Mouse (Mus musculus) heart, embryonic 14.5 days (tissue): ENCODE results near the gene Gm10985. TPM values are rescaled to one million over a fixed set of nuclear protein-coding genes. Genes with fewer than 3 reads are reported as not detected.

Experiments used
- ATAC-seq: fragments of 200-750 bp; cut with Nextera tagmentation; 2 replicates; pipeline ENCODE4 v1.8.0; 2017; ENCODE audit warnings: low read depth, moderate TSS enrichment; ENCODE audit not compliant: insufficient number of reproducible peaks, insufficient read depth, low FRiP score
- H3K27ac ChIP-seq, 2 experiments: fragments of 200-500 bp in 1 of 2; fragments of 300-500 bp in 1 of 2; sonication (generic) in 1 of 2; replicated peaks in 1 of 2; 2 replicates each; pipeline ENCODE4 v1.5.1; 2012 to 2014; ENCODE audit warnings: low read depth in 2 of 2, low read length in 2 of 2, control low read depth in 1 of 2, mild to moderate bottlenecking in 1 of 2, mixed read lengths in 1 of 2; ENCODE audit not compliant: control insufficient read depth in 1 of 2, insufficient read depth in 1 of 2
- H3K27me3 ChIP-seq: fragments of 300-500 bp; sonication (generic); 2 replicates; pipeline ENCODE4 v1.6.1; 2014; ENCODE audit warnings: mild to moderate bottlenecking, low read length, control low read depth; ENCODE audit not compliant: control insufficient read depth, insufficient read depth
- H3K36me3 ChIP-seq: fragments of 300-500 bp; sonication (generic); 2 replicates; pipeline ENCODE4 v1.6.1; 2014; ENCODE audit warnings: mild to moderate bottlenecking, control low read depth, low read length, mixed read lengths; ENCODE audit not compliant: control insufficient read depth, insufficient read depth
- H3K4me1 ChIP-seq, 2 experiments: fragments of 200-500 bp in 1 of 2; fragments of 300-500 bp in 1 of 2; sonication (generic) in 1 of 2; 2 replicates each; pipeline ENCODE4 v1.6.1; 2012 to 2014; ENCODE audit warnings: low read length in 2 of 2, control low read depth in 1 of 2, mixed read lengths in 1 of 2; ENCODE audit not compliant: control insufficient read depth in 2 of 2, insufficient read depth in 2 of 2
- H3K4me2 ChIP-seq: fragments of 300-500 bp; sonication (generic); 2 replicates; pipeline ENCODE4 v1.6.1; 2014; ENCODE audit warnings: mild to moderate bottlenecking, low read length
- H3K4me3 ChIP-seq, 2 experiments: fragments of 200-500 bp in 1 of 2; fragments of 300-500 bp in 1 of 2; sonication (generic) in 1 of 2; 2 replicates each; pipeline ENCODE4 v1.5.1; 2012 to 2014; ENCODE audit warnings: low read length in 2 of 2, mild to moderate bottlenecking in 2 of 2, control low read depth in 1 of 2, low read depth in 1 of 2, moderate library complexity in 1 of 2; ENCODE audit not compliant: control insufficient read depth in 1 of 2, insufficient read depth in 1 of 2
- H3K9ac ChIP-seq: fragments of 300-500 bp; sonication (generic); 2 replicates; pipeline ENCODE4 v1.6.1; 2014; ENCODE audit warnings: mild to moderate bottlenecking, low read length
- H3K9me3 ChIP-seq: fragments of 300-500 bp; sonication (generic); 2 replicates; pipeline ENCODE4 v1.6.1; 2016; ENCODE audit warnings: low read length, control low read depth; ENCODE audit not compliant: control insufficient read depth
- WGBS: fragments of 180-500 bp; shearing (Covaris S2); extraction: QIAGEN DNeasy Blood & Tissue Kit; methylation state at CpG from one replicate; pipeline ENCODE4 v1.1.7; 2014; 5-methylcytosine and 5-hydroxymethylcytosine counted together
- polyA plus RNA-seq: library from polyadenylated mRNA; unstranded; fragments of >200 nt; fragmentation: Nextera tagmentation; extraction: Ambion mirVana; gene quantifications from 2 replicates; pipeline ENCODE4 v1.2.1, GENCODE M21; 2014

Gene Gm10985
- polyA plus RNA-seq, 1 experiment from 2014 or later = not detected

- Histone ChIP-seq H3K4me3 (no peak overlapping the region), H3K4me2 (no peak overlapping the region), H3K27me3 (no peaks in the 10 kb centered on the region), H3K27ac (no peak overlapping the region), H3K9me3 (no peaks in the 10 kb centered on the region), H3K36me3 (peaks cover 34% of the 10 kb centered on the region), H3K9ac (no peak overlapping the region), H3K4me1 (no peaks in the 10 kb centered on the region)
- 86% methylated on average over 4 of the region's 4 CpGs for WGBS
- ATAC-seq = no peak
Observed at GRCm38 (mm10) chr3:53854261-53854660, 9.4 kb downstream of the Gm10985 start.

DNA sequence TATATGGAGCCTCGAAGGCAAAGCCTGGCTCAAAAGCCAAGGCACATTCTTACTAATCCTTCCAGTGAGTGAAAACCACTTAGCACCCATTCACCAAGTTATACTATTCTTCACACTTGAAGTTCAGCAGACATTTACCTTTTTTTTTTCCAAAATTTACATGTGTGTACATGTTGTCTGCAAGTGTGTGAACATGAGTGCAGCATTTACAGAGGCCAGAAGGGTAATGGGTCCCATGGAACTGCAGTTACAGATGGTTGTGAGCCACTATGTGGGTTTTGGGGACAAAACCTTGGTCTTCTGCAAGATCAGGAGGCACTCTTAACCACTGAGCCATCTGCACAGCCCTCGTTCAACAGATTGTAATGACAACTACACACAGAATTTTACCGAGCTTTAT, 9.9 kb downstream of the Gm10985 start:
- no peak overlapping the region for H3K4me3 ChIP-seq
- H3K4me1 ChIP-seq = no peaks in the 10 kb centered on the region
- H3K27ac ChIP-seq = no peak overlapping the region
- no peak overlapping the region for H3K4me2 ChIP-seq
- no peak overlapping the region for H3K9ac ChIP-seq
- peaks cover 40% of the 10 kb centered on the region for H3K36me3 ChIP-seq
- H3K9me3 ChIP-seq = no peaks in the 10 kb centered on the region
- ATAC-seq = no peak
- no peaks in the 10 kb centered on the region for H3K27me3 ChIP-seq
- WGBS = 85% methylated on average over 3 of the region's 3 CpGs

- Histone ChIP-seq H3K27me3 (no peaks in the 10 kb centered on the region), H3K36me3 (peaks cover 30% of the 10 kb centered on the region), H3K9ac (peak within 1 kb of the TSS; percentile 88), H3K4me3 (peak within 1 kb of the TSS; percentile 91 to 98), H3K27ac (peak within 1 kb of the TSS; percentile 48 to 70; a peak in 2 of 4 replicates), H3K9me3 (no peaks in the 10 kb centered on the region), H3K4me1 (peaks cover 3 to 6% of the 10 kb centered on the region in 2 experiments; a peak in 3 of 4 replicates), H3K4me2 (peak within 1 kb of the TSS; percentile 83)
- ATAC-seq = peak; percentile 98
- WGBS = under 1% methylated on average over 58 of the region's 58 CpGs
Observed at GRCm38 (mm10) chr3:53863383-53864220, 18.7 kb downstream of the Gm10985 start, which contains the start of gene Ufm1. Gene Ufm1, minus strand, starts transcription at chr3:53863830.

- 83% methylated on average over 3 of the region's 4 CpGs for WGBS
- Histone ChIP-seq H3K27me3 (no peaks in the 10 kb centered on the region), H3K9me3 (no peaks in the 10 kb centered on the region), H3K36me3 (no peaks in the 10 kb centered on the region), H3K4me2 (no peak overlapping the region), H3K4me1 (no peaks in the 10 kb centered on the region), H3K9ac (no peak overlapping the region), H3K4me3 (no peak overlapping the region), H3K27ac (no peak overlapping the region)
- ATAC-seq = no peak
Observed at GRCm38 (mm10) chr3:53868212-53868611, 23.3 kb downstream of the Gm10985 start.

DNA sequence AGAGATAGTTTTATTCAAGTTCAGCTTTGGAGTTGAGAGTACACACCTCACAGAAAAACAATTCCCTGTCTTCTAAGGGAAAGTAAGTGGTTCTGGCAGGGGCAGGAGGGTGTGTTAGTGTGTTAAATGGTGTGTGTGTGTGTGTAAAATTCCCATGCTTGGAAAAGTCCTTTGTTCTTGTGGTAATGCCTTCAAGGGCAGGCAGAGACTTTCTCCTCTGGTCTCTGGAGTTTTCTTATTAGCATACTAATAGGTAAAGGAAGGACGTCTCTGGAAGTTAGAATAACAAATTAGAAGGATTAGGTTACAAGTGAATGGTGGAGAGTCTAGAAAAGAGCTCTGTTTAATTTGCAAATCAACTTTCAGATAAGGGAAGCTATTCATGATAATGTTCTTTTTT, 24.4 kb downstream of the Gm10985 start:
- Histone ChIP-seq H3K4me3 (no peak overlapping the region), H3K9me3 (no peaks in the 10 kb centered on the region), H3K4me2 (no peak overlapping the region), H3K27ac (no peak overlapping the region), H3K4me1 (no peaks in the 10 kb centered on the region), H3K27me3 (no peaks in the 10 kb centered on the region), H3K9ac (no peak overlapping the region), H3K36me3 (no peaks in the 10 kb centered on the region)
- WGBS = 10% methylated on average over 1 of the region's 1 CpGs
- ATAC-seq = no peak

DNA sequence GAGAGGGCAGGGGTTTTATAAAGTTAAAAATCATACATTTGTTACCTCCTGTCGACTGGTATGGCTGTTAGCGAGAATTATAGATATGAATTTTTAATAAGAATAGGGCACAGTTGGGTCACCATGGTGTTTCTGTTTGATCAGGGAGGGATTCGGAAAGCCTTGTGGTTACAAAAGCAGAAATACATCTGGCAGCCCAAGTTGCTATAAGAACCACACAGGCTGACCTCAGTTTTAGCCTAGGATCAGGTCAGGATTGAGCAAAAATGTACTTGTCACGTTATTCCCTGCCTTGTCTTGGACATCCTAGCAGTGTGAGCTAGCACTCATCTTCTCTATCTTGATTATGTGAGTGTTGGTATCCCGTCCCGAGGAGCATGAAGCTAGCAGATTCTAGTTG, 25.6 kb downstream of the Gm10985 start:
- H3K36me3 ChIP-seq = no peaks in the 10 kb centered on the region
- 69% methylated on average over 6 of the region's 6 CpGs for WGBS
- ATAC-seq = no peak
- no peaks in the 10 kb centered on the region for H3K9me3 ChIP-seq
- H3K4me1 ChIP-seq = no peaks in the 10 kb centered on the region
- H3K27me3 ChIP-seq = no peaks in the 10 kb centered on the region
- no peak overlapping the region for H3K4me2 ChIP-seq
- no peak overlapping the region for H3K27ac ChIP-seq
- no peak overlapping the region for H3K9ac ChIP-seq
- no peak overlapping the region for H3K4me3 ChIP-seq

DNA sequence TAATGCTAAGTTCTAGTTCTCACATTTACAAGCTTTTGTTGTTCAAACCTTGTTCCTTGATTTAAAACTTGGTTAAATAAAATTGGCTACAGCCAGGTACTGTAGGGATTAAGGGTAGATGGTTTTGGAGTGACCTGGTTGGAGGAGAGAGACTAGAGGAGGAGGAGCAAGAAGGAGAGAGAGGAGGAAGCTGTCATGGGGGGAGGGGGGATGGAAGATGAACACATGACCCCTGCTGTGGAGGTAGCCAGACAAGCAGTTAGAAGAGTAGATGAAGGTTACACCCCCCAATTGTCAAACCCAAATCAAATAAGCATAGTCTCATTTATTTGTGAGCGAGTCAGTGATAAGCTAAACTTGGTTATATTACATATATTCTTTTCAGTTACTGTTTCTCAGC, 26.7 kb downstream of the Gm10985 start:
- no peak for ATAC-seq
- no peak overlapping the region for H3K4me2 ChIP-seq
- H3K9ac ChIP-seq = no peak overlapping the region
- H3K9me3 ChIP-seq = no peaks in the 10 kb centered on the region
- H3K27ac ChIP-seq = no peak overlapping the region
- WGBS = 67% methylated on average over 1 of the region's 1 CpGs
- no peaks in the 10 kb centered on the region for H3K4me1 ChIP-seq
- no peaks in the 10 kb centered on the region for H3K36me3 ChIP-seq
- no peak overlapping the region for H3K4me3 ChIP-seq
- no peaks in the 10 kb centered on the region for H3K27me3 ChIP-seq
